Mouse (Mus musculus): ENCODE results near the gene Rgl1.

GRCm38 (mm10) chr1:152534531-152534930 is 231.6 kb downstream of the Rgl1 start:
- TF ChIP-seq POLR2A (IDR thresholded peaks at IDR 0.05; ENCODE audit: low read depth, low read length) (no peak), CTCF (IDR thresholded peaks at IDR 0.05; ENCODE audit: extremely low read depth, insufficient read length, insufficient replicate concordance, low read depth, low read length) (no peak)
